Mouse (Mus musculus) testis, postnatal 10 days (tissue): ENCODE results near the gene Cops4.

Source experiments
- DNase-seq: peaks from one replicate; pipeline ENCODE4 v3.0.0; 2021; ENCODE audit warnings: low spot score

Cops4 gene

GRCm38 (mm10) chr5:100518049-100519026 is at the start of gene Cops4:
Cops4 (plus strand) TSS chr5:100518309.
- peak; percentile 96 for DNase-seq

DNA sequence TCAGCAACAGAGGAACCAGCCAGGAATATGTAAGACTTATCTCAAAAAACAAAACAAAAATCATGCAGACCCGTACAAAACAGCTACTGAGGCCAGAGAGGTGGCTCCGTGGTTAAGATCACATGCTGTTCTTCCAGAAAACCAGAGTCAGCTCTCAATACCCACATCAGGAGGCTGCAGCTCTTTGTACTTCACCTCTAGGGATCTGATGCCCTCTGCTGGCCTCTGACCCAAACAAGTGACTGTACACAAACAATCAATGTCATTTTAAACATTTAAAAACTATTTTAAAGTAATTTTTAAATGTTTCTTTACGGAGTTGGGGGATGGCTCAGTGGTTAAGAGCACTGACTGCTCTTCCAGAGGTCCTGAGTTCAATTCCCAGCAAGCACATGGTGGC is 41.8 kb upstream of the Cops4 start:
- DNase-seq = no peak

GRCm38 (mm10) chr5:100477604-100478003 is 40.5 kb upstream of the Cops4 start:
- no peak for DNase-seq

DNA sequence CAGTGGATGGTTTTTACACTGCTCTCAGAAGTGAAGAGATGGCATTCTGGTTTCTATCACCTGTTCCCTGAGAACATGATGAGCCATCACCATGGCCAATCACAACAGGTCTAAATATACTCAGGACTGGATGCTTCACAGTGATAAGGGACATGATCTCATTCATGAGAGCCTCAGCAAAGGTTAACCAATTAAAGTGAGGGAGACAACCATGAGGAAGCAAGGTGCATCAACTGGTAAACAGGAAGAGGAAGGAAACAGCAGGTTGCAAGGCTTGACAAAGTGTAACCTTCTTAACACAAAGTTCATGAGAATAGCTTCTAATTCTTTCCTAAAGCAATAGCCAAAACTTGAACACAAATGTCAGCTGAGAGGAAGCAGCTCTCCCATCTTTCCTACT is 34.5 kb upstream of the Cops4 start:
- no peak for DNase-seq

DNA sequence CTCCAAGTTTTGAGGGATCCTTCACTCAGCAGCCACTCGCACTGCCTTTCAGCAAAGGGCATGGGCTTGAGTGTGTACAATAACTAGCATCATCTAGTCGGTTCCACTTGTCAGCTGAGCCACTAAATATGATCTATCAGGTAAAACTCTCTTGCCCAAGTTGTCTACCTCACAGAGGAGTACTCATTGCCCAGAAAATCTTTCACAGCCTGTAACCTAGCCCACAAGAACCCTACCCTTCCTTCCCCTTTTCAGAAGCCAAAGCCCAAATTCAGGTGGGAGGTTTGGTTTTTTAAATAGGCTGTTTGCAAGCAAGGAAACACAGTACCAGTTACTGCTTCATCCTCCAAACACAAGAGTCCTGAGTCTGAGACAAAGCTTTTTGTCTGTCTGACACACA is 31.0 kb upstream of the Cops4 start:
- DNase-seq = no peak

DNA sequence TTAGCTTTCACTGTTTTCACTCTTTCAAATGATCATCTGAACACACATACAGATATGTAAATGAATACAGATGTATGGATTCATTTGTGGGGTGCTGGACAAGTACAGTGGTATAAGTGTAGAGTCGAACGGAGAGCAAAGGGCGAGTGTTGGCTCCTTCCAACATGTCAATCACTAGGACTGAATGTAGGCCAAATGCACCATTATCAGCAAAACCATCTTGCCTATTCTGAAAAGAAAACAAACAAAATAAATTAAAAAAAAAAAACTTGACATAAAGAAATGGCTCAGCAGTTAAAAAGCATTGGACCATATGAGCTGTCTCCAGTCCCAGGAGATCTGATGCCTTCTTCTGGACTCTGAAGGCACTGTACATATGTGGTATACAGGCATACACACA is 29.9 kb upstream of the Cops4 start:
- no peak for DNase-seq

GRCm38 (mm10) chr5:100489340-100489739 is 28.8 kb upstream of the Cops4 start:
- no peak for DNase-seq

DNA sequence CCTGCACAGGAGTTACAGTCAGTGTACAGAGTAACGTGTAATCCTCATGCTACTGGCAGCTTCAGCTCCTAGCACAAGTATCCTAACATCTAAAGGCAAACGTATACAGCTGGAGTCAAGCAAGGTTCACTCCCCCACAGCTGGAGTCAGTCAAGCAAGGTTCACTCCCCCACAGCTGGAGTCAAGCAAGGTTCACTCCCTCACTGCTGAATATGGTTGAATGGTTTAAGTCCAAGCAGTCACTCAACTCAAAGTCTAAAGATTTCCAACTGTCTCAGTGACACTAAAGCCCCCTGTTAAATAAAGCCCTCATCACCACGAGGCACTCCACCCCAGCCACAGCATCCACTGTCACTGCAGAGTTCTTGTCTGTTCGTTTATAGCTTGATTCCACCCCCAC is 26.4 kb upstream of the Cops4 start:
- DNase-seq = no peak

DNA sequence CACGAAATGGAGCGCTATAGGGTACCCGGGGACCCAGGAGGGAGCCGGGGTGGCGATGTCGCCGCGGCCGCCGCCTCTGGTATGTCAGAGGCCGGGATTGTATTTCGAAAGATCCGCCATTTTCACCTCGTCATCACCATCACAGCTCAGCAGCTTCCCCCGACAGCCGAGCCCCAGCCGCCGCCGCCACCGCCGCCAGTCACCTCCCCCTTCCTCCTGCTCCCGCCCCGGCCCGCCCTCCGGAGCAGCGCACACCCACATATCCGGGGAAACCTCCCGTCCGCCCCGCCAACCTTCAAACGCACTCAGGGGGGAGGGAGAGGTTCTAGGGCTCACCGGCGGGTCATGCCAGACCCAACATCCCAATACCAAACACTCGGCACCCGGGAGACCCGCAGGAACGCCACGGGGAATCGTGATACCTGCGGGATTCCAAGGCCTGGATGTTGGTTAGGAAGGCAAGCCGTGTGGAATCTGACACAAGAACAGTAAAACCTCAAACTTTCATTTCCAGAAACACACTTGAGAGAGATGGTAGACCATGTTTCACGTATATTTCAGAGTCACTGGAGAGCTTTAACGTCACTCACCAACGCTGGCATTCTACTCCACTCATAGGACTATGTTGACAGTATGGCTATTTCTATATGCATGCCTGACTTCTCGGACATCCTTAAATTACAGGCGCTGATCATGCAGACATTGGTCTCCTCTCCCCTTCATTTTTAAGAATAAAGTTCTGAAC is 19.5 kb upstream of the Cops4 start:
- DNase-seq = peak; percentile 80

GRCm38 (mm10) chr5:100499243-100499642 is 18.9 kb upstream of the Cops4 start:
- DNase-seq = no peak

DNA sequence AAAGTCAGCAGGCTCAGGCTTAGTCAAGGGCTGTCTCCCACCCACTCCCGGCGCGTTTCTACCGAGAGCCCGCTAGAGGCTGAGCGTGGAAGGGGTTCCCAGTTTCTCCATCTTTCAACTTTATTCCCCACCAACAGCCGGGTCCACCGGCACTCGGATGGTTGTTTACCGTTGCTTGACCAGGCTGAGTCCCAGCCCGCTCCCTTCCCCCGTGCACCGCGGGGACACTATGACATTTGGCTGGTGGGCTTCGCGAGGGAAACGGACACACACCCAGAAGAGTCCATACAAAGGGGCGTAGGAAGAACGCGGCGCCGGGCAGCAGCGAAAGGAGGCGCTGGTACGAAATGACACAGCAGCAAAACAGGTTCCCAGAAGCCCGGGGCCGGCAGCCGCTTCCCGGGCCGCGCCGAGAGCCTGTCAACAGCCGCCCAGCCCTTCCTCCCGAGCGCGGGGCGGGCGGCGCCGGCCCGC is 18.2 kb upstream of the Cops4 start:
- DNase-seq = peak; percentile 62

DNA sequence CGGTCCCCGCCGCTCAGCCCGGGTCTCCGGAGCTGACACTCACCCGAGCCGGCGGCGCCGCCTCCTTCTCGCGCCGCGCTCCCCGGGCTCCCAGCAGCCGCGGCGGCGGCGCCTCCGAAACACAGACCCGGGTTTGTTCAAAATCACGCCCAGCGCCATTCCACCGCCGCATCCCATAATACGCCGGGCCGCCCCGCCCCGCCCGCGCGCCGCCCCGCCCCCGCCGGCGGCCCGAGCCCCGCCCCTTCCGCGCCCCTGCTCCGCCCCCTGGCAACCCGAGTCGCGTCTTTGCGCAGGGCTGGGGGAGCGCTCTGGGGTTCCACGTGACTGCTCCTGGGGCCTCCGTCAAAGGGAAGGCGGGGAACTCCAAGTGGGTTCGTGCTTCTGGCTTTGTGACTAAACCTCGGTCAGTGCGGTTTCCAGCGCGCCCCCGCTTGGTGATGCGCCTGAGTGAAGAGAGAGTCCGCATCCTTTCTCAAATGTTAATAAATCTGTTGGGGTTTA is 17.6 kb upstream of the Cops4 start, which contains the start of gene Lin54:
Lin54 (minus strand) TSS at position 182 of the 504 bp plus-strand sequence.
- DNase-seq = peak; percentile 91

DNA sequence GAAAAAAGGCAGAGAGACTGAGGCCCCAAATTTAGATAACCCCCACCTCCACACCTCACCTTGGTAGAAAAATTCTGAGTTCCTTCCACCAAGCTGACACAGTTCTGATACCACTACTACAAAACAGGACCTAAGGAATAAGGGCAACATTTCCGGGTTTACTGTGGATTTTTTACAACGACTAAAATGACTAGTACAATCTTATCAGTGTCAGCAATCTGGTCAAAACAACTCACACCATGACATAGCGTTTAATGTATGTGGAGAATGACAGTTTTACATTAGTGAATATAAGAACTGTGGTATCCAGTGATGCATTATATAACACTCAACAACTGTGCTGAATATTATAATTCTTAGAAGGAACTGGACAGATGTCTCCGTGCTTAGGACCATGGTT is 16.8 kb upstream of the Cops4 start:
- DNase-seq = no peak

GRCm38 (mm10) chr5:100509247-100509646 is 8.9 kb upstream of the Cops4 start:
- no peak for DNase-seq

GRCm38 (mm10) chr5:100512576-100512975 is 5.5 kb upstream of the Cops4 start:
- DNase-seq = no peak

DNA sequence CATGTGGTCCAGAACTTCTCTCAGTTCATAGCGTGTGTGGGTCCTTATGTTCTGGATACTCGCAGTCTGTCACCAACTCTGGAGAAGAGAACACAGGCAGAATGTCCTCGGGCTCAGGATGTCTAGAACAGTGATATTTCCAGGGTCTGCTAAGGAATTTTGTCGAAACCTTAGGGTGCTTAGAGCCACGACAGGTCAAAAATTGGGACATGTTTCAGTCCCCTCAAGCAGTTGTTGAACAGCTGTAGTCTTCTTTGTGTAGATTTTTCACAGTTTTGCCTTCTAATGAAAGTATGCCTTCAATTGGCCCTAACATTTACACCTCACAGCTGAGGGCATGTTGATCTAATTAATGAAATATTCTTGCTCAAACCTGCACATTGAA is 910 bp downstream of the Cops4 start:
- DNase-seq = no peak

- no peak for DNase-seq
Observed at GRCm38 (mm10) chr5:100520223-100520622, 2.1 kb downstream of the Cops4 start.

DNA sequence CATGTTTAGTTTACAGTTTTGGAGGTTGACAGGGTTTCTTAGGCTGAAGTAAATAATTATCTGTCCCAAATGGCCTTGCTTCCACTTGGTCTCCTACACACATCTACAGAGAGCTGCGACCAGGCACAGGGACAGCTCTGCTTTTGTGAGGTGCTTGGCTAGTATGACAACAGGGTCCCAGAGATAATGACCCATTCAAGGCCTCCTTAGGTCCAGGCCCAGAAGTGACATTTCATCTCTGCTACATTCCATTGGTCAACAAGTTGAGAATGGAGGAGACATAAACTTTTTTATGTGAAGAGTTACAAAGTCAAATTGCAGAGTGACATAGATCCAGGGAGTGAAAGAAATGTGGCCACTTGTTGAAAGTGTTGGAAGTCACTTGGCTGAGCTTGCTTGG is 5.2 kb downstream of the Cops4 start:
- DNase-seq = no peak

- no peak for DNase-seq
Observed at GRCm38 (mm10) chr5:100524921-100525320, 6.8 kb downstream of the Cops4 start.

GRCm38 (mm10) chr5:100525620-100526019 is 7.5 kb downstream of the Cops4 start:
- no peak for DNase-seq

- DNase-seq = no peak
Observed at GRCm38 (mm10) chr5:100526164-100526563, 8.1 kb downstream of the Cops4 start.

DNA sequence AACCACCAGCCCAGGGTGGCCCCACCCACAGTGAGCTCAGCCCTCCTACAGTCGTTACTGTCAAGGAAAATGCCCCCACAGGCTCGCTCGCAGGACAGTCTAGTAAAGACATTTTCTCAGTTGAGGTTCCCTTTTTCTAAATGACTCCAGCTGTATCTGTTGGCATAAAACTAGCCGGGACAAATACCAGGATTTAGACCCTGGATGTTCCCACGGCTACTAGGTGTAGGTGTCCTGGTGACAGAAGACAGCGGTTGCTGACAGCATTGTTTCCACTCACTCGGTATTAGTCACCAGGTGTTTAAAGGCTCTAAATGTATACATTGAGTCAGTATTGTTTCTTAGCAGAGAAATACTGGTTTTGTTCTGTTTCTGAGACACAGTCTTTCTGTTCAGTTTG is 17.7 kb downstream of the Cops4 start:
- no peak for DNase-seq

GRCm38 (mm10) chr5:100536638-100537037 is 18.5 kb downstream of the Cops4 start:
- DNase-seq = no peak
